ENCODE assay signal across 21 mouse cellular contexts in the genomic region with DNA sequence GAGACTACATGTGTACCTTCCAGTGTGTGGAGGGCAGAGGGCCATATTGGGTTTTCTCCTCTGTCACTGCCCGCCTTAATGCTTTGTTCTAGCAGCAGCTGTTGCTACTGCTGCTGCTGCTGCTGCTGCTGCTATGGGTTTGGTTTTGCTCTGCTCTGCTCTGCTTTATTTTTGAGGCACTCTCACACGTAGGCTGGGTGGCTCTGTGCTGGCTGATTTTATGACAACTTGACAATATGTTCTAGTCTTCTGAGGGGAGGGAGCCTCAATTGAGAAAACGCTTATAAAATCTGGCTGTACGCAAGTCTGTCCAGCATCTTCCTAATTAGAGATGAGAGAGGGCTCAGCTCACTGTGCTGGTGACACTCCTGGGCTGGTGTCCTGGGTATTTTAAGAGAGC.
A peak's percentile ranks its signal among the peaks of the same experiment; 100 is the strongest.
DNase-seq lines count a peak whose midpoint lies in the region; ATAC-seq and TF ChIP-seq lines count a peak whose summit lies in the region.
"Had no signal": no experiment of that assay in that cellular context is flagged by ENCODE, and none has a peak within 500 bp of the region (broad histone marks: within the 10 kb centered on the region; RNA-seq: fewer than 3 reads in every experiment).

No protein-coding gene starts in this region.

- 71% methylated on average over 4 of the region's 4 CpGs for WGBS in embryonic facial prominence, embryonic 14.5 days
- WGBS in embryonic facial prominence, embryonic 10.5 days: 79% methylated on average over 4 of the region's 4 CpGs

- H3K4me1 ChIP-seq in embryonic facial prominence, embryonic 14.5 days (ENCODE audit: control insufficient read depth, insufficient read depth, low read length): peaks cover 15% of the 10 kb centered on the region
- H3K4me1 ChIP-seq in embryonic facial prominence, embryonic 10.5 days: peaks cover 32% of the 10 kb centered on the region

- H3K9ac ChIP-seq in embryonic facial prominence, embryonic 14.5 days (ENCODE audit: low read depth, low read length): no peak overlapping the region
- H3K9ac ChIP-seq: embryonic facial prominence, embryonic 13.5 days; forebrain, embryonic 15.5 days; heart, embryonic 12.5 days had no signal

- H3K4me2 ChIP-seq in embryonic facial prominence, embryonic 14.5 days (ENCODE audit: low read depth, low read length): no peak overlapping the region
- H3K4me2 ChIP-seq: embryonic facial prominence, embryonic 13.5 days; forebrain, embryonic 15.5 days; heart, embryonic 12.5 days had no signal

- H3K4me3 ChIP-seq in embryonic facial prominence, embryonic 14.5 days (ENCODE audit: low read depth, low read length): no peak overlapping the region
- H3K4me3 ChIP-seq in embryonic facial prominence, embryonic 10.5 days: no peak overlapping the region
- no peak overlapping the region for H3K4me3 ChIP-seq in left cerebral cortex, adult 2 months
- H3K4me3 ChIP-seq: embryonic facial prominence, embryonic 13.5 days; forebrain, embryonic 15.5 days; gastrocnemius, adult 2 months; heart, embryonic 12.5 days had no signal

- ATAC-seq in embryonic facial prominence, embryonic 14.5 days (ENCODE audit: low read depth): peak; percentile 13; the same call in 1 of the 2 replicates
- ATAC-seq: CD4-positive, CD25-positive, alpha-beta regulatory T cell, adult 4 months; forebrain, embryonic 15.5 days; intestine, postnatal 0 days had no signal

- TF ChIP-seq CTCF in left cerebral cortex, adult 2 months (IDR thresholded peaks at IDR 0.05): no peak

- H3K27ac ChIP-seq in embryonic facial prominence, embryonic 14.5 days (replicated peaks; ENCODE audit: low read depth, low read length): no peak overlapping the region
- H3K27ac ChIP-seq in embryonic facial prominence, embryonic 10.5 days (replicated peaks): no peak overlapping the region; the same call in 1 of the 2 replicates
- H3K27ac ChIP-seq in left cerebral cortex, adult 2 months: no peak overlapping the region
- H3K27ac ChIP-seq: embryonic facial prominence, embryonic 13.5 days; forebrain, embryonic 15.5 days; gastrocnemius, adult 2 months had no signal

- intact Hi-C loops in left cerebral cortex, postnatal 14 days (cut with DNase I): no loop called here
- intact Hi-C loops in left cerebral cortex, adult 2 months (cut with DNase I): no loop called here

- H3K9me3 ChIP-seq in embryonic facial prominence, embryonic 14.5 days (ENCODE audit: control insufficient read depth, low read length): 0 out of 2 replicates have a peak, but pooled peaks cover 4% of the 10 kb centered on the region
- H3K9me3 ChIP-seq in embryonic facial prominence, embryonic 10.5 days: no peaks in the 10 kb centered on the region
- H3K9me3 ChIP-seq: embryonic facial prominence, embryonic 13.5 days; forebrain, embryonic 15.5 days; G1E; heart, embryonic 12.5 days had no signal

- H3K27me3 ChIP-seq in embryonic facial prominence, embryonic 14.5 days (replicated peaks; ENCODE audit: control insufficient read depth, insufficient read depth, low read length): no peaks in the 10 kb centered on the region
- H3K27me3 ChIP-seq in embryonic facial prominence, embryonic 10.5 days (replicated peaks; ENCODE audit: low read depth, poor library complexity, severe bottlenecking): no peaks in the 10 kb centered on the region
- H3K27me3 ChIP-seq: embryonic facial prominence, embryonic 13.5 days; forebrain, embryonic 15.5 days; heart, embryonic 12.5 days had no signal

- H3K36me3 ChIP-seq in embryonic facial prominence, embryonic 14.5 days (ENCODE audit: control insufficient read depth, insufficient read depth, low read length): no peaks in the 10 kb centered on the region
- 0 out of 2 replicates have a peak, but pooled peaks cover 2% of the 10 kb centered on the region for H3K36me3 ChIP-seq in embryonic facial prominence, embryonic 10.5 days (replicated peaks)
- H3K36me3 ChIP-seq: embryonic facial prominence, embryonic 13.5 days; forebrain, embryonic 15.5 days; G1E had no signal

- no peak for DNase-seq in embryonic facial prominence, embryonic 14.5 days (ENCODE audit: low spot score)
- no peak for DNase-seq in embryonic facial prominence, embryonic 10.5 days (ENCODE audit: low spot score)
- peak; percentile 17 to 40 for DNase-seq in frontal cortex, postnatal 36 days (ENCODE audit: low spot score in 2 of 2)
- no peak for DNase-seq in frontal cortex, postnatal 14 days (ENCODE audit: low spot score in 2 of 2)
- DNase-seq in left cerebral cortex, postnatal 14 days (ENCODE audit: low spot score in 2 of 2): peak; percentile 28 to 34
- no peak for DNase-seq in left cerebral cortex, adult 2 months (ENCODE audit: extremely low spot score in 1 of 2, low spot score in 2 of 2)
- DNase-seq in right cerebral cortex, adult 18-20 months: peak; percentile 42
- DNase-seq in right cerebral cortex, postnatal 25 days: no peak
- DNase-seq: adrenal gland, postnatal 10 days; B cell, adult 2 months; cerebellum, adult 11-12 months; cerebellum, adult 9-10 months; cerebellum, postnatal 25 days; gastrocnemius, adult 2 months; gastrocnemius, postnatal 25 days had no signal

Comparison
In these comparisons a context has a peak if more than half of its experiments do, and no peak if none do; other contexts are left out.
1. DNase-seq: peak in frontal cortex, postnatal 36 days (2 of 2), left cerebral cortex, postnatal 14 days (2 of 2) and right cerebral cortex, adult 18-20 months (single experiment); none in embryonic facial prominence, embryonic 14.5 days (single experiment), embryonic facial prominence, embryonic 10.5 days (single experiment), frontal cortex, postnatal 14 days (0 of 2), left cerebral cortex, adult 2 months (0 of 2) and right cerebral cortex, postnatal 25 days (single experiment).